Mouse (Mus musculus) ES-CJ7 (cell line): ENCODE measurements at regions not wholly inside any gene's neighbourhood (a gene's known extent, or its start where the extent isn't known, plus 50 kb on each side); places are given as distances from the start of the nearest gene placed in this dataset.

Experiments used
- DNase-seq: peaks from one replicate; pipeline ENCODE4 v3.0.0; 2011; ENCODE audit warnings: low read depth, low spot score

- no peak for DNase-seq
Measured at GRCm38 (mm10) chr14:68784395-68784794, 509.7 kb downstream of the Synb start.

- DNase-seq, result no peak
Measured at GRCm38 (mm10) chr14:68783216-68783615, 510.9 kb downstream of the Synb start.

GRCm38 (mm10) chr14:68770411-68770810 is 523.7 kb downstream of the Synb start:
- no peak for DNase-seq

GRCm38 (mm10) chr14:68762916-68763315 is 531.2 kb downstream of the Synb start:
- no peak for DNase-seq

- DNase-seq, result no peak
Measured at GRCm38 (mm10) chr14:68744661-68745060, 549.4 kb downstream of the Synb start.

GRCm38 (mm10) chr14:68738474-68738873 is 555.6 kb downstream of the Synb start:
- no peak for DNase-seq

- DNase-seq, result peak; percentile 66
Measured at GRCm38 (mm10) chr14:68735756-68736155, 558.3 kb downstream of the Synb start.

- no peak for DNase-seq
Measured at GRCm38 (mm10) chr14:68721156-68721555, 572.9 kb downstream of the Synb start.

GRCm38 (mm10) chr14:68719429-68720160 is 574.5 kb downstream of the Synb start:
- DNase-seq, result no peak

GRCm38 (mm10) chr14:68718846-68719245 is 575.3 kb downstream of the Synb start:
- no peak for DNase-seq
